Mouse (Mus musculus) spleen, adult 12 weeks (tissue): ENCODE measurements around the gene Sufu.

Source experiments
- DNase-seq: peaks from one replicate; pipeline ENCODE4 v3.0.0; 2022; ENCODE audit warnings: low spot score

Gene Sufu

DNA sequence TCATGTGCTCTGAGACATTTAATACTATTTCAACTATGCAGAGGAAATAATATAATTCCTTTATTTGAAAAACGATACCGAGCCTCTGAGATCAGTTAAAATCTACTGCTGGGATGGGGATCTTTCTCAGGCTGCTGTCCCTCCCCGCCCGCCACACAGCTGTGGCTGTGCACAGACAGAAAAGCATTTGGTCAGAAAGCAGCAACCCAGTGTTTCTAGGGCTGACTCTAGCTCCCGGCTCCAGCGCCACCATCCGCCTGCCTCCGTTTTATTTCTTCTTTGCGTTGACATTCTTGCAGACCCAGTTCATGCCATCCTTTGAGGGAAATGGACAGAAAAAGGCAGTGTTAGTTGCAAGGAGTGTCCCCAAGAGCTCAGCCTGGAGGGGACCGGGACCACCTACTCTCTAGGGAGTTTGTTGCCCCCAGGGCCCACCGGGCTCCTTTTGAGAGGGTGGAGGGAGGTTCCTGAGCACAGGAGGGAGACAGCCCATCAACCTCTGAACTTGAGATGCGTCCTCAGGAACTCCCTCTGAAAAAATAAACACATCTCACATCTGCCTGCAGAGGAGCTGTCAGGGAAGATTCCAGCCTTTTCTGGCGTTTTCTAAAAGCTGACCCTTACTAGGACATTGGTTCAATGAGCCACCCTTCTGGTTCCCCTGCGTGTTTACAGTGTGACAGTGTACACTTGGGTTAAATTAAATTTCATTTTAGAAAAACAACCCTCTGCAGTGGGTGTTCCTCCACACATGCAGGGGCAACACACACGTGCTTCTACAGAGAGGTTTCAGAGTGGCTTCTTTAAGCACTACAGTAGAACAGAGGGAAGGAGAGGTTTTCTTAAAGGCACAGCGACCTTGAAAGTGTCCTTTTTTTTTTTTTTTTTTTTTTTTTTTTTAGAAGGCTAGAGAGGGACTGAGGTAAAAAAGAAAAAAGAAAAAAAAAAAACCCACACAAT, 134.7 kb downstream of the Sufu start:
- DNase-seq = no peak

DNA sequence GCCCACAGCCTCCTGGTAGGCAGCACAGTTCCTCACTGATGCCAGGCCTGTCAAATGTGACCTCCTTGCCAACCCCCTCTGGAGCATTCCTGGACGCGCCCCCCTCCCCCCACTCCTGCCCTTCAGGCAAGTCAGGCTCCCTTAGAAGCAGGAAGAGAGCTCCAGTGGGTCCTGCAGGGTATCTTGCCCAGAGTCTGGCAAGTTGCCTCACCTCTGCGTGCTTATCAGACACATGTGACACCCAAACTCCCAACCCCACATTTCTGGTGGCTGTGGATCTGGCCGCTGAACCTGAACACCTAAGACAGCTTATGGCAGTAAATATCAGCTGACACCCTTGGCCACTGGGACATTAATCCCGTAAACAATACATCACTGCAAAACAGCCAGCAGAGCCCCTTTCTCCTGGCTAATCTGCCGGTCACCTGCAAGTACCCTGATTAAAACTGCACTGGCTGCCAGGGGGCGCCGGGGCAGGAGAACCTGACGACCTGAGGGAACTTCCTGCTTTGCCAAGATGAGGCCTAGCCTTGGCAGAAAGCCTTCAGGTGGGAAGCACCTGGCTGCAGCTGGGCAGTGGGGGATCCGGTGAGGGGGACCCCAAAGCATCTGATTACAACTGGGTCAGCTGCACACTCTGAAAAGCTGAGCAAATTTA, 135.5 kb downstream of the Sufu start:
- DNase-seq = no peak

DNA sequence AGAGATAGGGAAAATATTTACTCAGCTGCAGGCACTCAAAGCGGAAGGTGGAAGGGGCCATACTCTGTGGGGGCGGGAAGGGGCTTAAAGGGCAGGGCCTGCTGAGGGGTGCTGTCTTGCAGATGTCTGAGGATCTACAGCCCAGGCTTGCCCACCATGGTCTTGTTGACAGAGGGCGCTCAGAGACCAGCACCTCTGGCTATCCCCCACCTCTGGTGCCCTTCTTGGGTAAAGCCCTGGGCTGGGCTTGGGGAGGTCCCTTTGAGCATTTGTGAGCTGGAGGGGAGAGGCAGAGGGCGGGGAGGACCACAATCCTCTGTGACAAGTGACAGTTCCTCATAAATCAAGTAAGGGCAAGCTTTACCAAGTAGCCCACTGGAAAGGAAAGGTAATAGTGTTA, 136.4 kb downstream of the Sufu start:
- DNase-seq = no peak

DNA sequence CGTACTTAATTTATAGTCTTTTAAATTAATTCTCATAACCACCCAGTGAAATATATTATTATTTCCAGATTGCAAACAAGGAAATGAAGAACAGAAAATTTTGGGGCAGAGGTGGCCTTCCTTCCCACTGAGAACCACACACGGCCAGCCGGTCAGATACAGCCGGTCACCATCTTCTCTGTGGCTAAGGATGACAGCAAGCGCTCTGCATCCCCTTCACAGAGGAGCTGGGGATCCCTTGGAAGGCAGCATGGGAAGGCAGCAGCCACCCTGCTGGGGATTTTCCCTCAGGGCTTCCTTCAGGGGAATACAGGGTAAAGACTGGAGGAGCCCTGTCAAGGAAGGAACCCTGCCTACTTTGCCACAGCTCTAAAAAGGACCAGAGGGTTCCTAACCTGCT, 136.8 kb downstream of the Sufu start:
- DNase-seq = no peak

DNA sequence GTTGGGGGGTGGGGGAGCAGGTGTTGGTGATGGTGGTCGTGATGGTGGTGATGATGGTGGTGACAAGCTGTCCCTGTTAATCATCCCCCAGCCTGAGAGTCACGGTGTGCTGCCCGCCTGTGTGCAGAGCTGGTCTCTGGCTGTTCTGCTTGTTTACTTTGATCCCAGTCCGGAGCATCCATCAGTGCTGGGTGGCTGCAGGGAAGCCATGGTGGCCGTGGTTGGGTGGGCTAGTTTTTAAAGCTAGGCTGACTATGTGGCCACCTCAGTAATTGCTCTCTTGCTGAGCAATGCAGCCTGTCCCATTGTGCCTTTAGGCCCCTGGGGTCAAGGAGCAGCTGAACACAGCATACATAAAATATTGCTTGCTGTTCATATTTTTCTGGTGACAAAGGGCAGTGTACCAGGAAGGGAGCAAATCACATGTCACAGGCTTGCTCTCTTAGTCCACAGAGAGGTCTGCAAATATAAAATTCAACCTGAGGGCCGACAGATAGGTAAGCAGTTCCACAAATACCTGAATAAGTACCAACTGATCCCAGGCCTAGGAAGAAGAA, 137.9 kb downstream of the Sufu start:
- no peak for DNase-seq

DNA sequence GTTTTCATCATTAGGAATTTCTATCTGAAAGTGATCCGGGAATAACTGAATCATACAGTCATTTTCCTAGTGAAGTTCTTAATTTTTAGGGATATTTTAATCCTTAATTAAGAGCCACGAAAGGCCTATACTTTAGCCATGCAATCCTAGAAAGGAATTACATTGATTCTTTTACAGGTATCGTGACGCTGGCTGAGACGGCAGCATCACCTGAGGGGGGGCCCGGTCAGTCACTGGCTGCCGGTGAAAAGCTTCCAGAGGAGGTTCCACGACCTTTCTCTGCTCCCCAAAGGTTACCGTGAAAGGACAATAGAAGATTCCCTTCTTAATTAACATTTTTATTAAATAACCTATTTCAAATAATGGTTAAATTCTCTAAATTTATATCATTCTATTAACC, 140.7 kb downstream of the Sufu start:
- DNase-seq = no peak

DNA sequence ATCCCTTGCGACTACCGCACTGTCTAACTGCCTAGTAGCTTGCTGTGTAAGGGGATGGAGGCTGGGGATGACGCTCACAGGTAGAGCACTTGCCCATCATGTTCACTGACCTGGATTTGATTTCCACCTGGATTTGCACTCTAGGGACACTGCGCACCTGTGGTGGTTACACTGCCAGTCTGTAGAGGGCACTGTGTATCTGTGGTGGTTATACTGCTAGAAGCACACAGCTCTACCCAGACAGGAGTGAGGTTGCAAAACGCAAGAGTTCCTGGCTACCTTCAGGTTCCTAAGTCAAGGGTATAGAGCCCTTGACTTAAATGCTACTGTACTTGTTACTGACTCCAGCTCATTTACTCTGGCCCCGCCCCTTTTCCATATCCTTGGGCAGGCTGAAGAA, 141.5 kb downstream of the Sufu start:
- DNase-seq = no peak
